21 mouse cellular contexts compared by ENCODE assay signal in the genomic region with DNA sequence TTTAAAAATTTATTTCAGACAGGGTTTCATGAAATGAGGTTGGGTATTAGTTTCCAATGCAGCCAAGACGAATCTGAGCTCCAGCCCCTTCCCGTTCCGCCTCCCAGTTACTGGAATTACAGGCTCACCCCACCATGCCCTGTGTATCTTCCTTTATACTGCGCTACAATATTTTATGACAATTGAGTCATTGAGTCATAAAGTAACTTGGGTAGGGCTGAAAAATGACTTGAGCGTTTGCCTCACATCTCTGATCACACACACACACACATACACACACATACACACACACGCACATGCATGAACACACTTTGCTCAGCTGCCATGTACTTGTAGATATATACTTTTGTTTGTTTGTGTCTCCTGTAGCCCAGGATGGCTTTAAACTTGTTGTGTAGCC. TPM values are rescaled to one million over a fixed set of nuclear protein-coding genes. Genes with fewer than 3 reads are reported as not detected.
DNase-seq lines count a peak whose midpoint lies in the region; ATAC-seq and TF ChIP-seq lines count a peak whose summit lies in the region.
"Had no signal": no experiment of that assay in that cellular context is flagged by ENCODE, and none has a peak within 500 bp of the region (broad histone marks: within the 10 kb centered on the region; RNA-seq: fewer than 3 reads in every experiment).

No protein-coding gene starts in this region.

- no peak overlapping the region for H3K4me2 ChIP-seq in lung, embryonic 14.5 days
- no peak overlapping the region for H3K4me2 ChIP-seq in stomach, embryonic 16.5 days (ENCODE audit: low read depth, low read length)

- H3K9ac ChIP-seq in lung, embryonic 14.5 days: no peak overlapping the region
- no peak overlapping the region; the same call in 1 of the 2 replicates for H3K9ac ChIP-seq in stomach, embryonic 16.5 days (ENCODE audit: low read length)
- H3K9ac ChIP-seq: forebrain, embryonic 12.5 days had no signal

- no peak for ATAC-seq in lung, embryonic 14.5 days (ENCODE audit: insufficient read depth)
- no peak for ATAC-seq in stomach, embryonic 16.5 days (ENCODE audit: insufficient read depth, low FRiP score)

- H3K4me1 ChIP-seq in heart, embryonic 10.5 days: peaks cover 22% of the 10 kb centered on the region
- H3K4me1 ChIP-seq in lung, embryonic 14.5 days (ENCODE audit: insufficient read depth): peaks cover 12% of the 10 kb centered on the region
- peaks cover 26% of the 10 kb centered on the region for H3K4me1 ChIP-seq in limb, embryonic 10.5 days
- peaks cover 24% of the 10 kb centered on the region for H3K4me1 ChIP-seq in stomach, embryonic 16.5 days (ENCODE audit: control insufficient read depth, insufficient read depth, low read length)

- no peak overlapping the region for H3K27ac ChIP-seq in heart, embryonic 10.5 days
- H3K27ac ChIP-seq in lung, embryonic 14.5 days (ENCODE audit: low read depth): peak overlapping the region; percentile 87; the same call in 1 of the 2 replicates
- peak overlapping the region; percentile 79 for H3K27ac ChIP-seq in limb, embryonic 10.5 days
- H3K27ac ChIP-seq in stomach, embryonic 16.5 days (ENCODE audit: low read length): peak overlapping the region; percentile 93; the same call in 1 of the 2 replicates
- H3K27ac ChIP-seq: forebrain, embryonic 12.5 days; midbrain, embryonic 13.5 days; neural tube, embryonic 13.5 days had no signal

- no peaks in the 10 kb centered on the region for H3K27me3 ChIP-seq in heart, embryonic 10.5 days (ENCODE audit: insufficient read depth, poor library complexity, severe bottlenecking)
- H3K27me3 ChIP-seq in lung, embryonic 14.5 days (ENCODE audit: insufficient read depth, low read length): no peaks in the 10 kb centered on the region
- H3K27me3 ChIP-seq in limb, embryonic 10.5 days (ENCODE audit: low read depth, poor library complexity, severe bottlenecking): no peaks in the 10 kb centered on the region
- H3K27me3 ChIP-seq in stomach, embryonic 16.5 days (ENCODE audit: control insufficient read depth, insufficient read depth, low read length): no peaks in the 10 kb centered on the region
- H3K27me3 ChIP-seq: CH12.LX; forebrain, embryonic 12.5 days; heart, embryonic 13.5 days; midbrain, embryonic 13.5 days had no signal

- H3K9me3 ChIP-seq in heart, embryonic 10.5 days: no peaks in the 10 kb centered on the region
- no peaks in the 10 kb centered on the region for H3K9me3 ChIP-seq in lung, embryonic 14.5 days (ENCODE audit: low read depth, low read length)
- H3K9me3 ChIP-seq in limb, embryonic 10.5 days (replicated peaks): no peaks in the 10 kb centered on the region
- no peaks in the 10 kb centered on the region for H3K9me3 ChIP-seq in stomach, embryonic 16.5 days (replicated peaks; ENCODE audit: control insufficient read depth, low read length)
- H3K9me3 ChIP-seq: forebrain, embryonic 12.5 days; heart, embryonic 13.5 days; midbrain, embryonic 13.5 days; neural tube, embryonic 13.5 days had no signal

- peak; percentile 68 for DNase-seq in heart, adult 11 months
- no peak for DNase-seq in heart, embryonic 10.5 days (ENCODE audit: low spot score)
- DNase-seq in lung, embryonic 14.5 days: no peak
- DNase-seq in lung, postnatal 25 days (ENCODE audit: low spot score): no peak
- no peak for DNase-seq in limb, embryonic 10.5 days (ENCODE audit: low spot score)
- DNase-seq in kidney, postnatal 14 days: no peak
- no peak for DNase-seq in spleen, adult 18-20 months
- DNase-seq: adrenal gland, postnatal 25 days; cerebellum, adult 11 months; cerebellum, postnatal 10 days; layer of hippocampus, adult 9-11 months; right cerebral cortex, adult 18-20 months; thymus, adult 18-20 months had no signal

- no peaks in the 10 kb centered on the region for H3K36me3 ChIP-seq in heart, embryonic 10.5 days
- H3K36me3 ChIP-seq in lung, embryonic 14.5 days (ENCODE audit: insufficient read depth): no peaks in the 10 kb centered on the region
- no peaks in the 10 kb centered on the region for H3K36me3 ChIP-seq in limb, embryonic 10.5 days
- H3K36me3 ChIP-seq in stomach, embryonic 16.5 days (ENCODE audit: control insufficient read depth, insufficient read depth, low read length): no peaks in the 10 kb centered on the region
- H3K36me3 ChIP-seq: forebrain, embryonic 12.5 days; heart, embryonic 13.5 days; midbrain, embryonic 13.5 days; neural tube, embryonic 13.5 days had no signal

- no peak for TF ChIP-seq CTCF in lung, embryonic 14.5 days (IDR thresholded peaks at IDR 0.05; ENCODE audit: low read depth)

- no peak overlapping the region for H3K4me3 ChIP-seq in heart, embryonic 10.5 days
- H3K4me3 ChIP-seq in lung, embryonic 14.5 days (ENCODE audit: low read depth, low read length): no peak overlapping the region
- no peak overlapping the region for H3K4me3 ChIP-seq in limb, embryonic 10.5 days
- H3K4me3 ChIP-seq in stomach, embryonic 16.5 days (replicated peaks; ENCODE audit: low read length): no peak overlapping the region
- H3K4me3 ChIP-seq: forebrain, embryonic 12.5 days had no signal

- WGBS in heart, embryonic 10.5 days: 95% methylated on average over 6 of the region's 6 CpGs
- WGBS in lung, embryonic 14.5 days: 92% methylated on average over 6 of the region's 6 CpGs
- 95% methylated on average over 6 of the region's 6 CpGs for WGBS in limb, embryonic 10.5 days
- 79% methylated on average over 6 of the region's 6 CpGs for WGBS in stomach, embryonic 16.5 days

RNA-seq across cellular contexts. Expression of a gene that starts 7.7 kb away (rescaled TPM):
- polyA plus RNA-seq in heart, embryonic 10.5 days (2016; fragmentation: Nextera tagmentation; extraction: Ambion mirVana): 0.55 and 0.73 TPM in 2 replicates
- 1.1 TPM in 2 replicates for polyA plus RNA-seq in lung, embryonic 14.5 days (2014; fragmentation: Nextera tagmentation; extraction: Ambion mirVana)
- 0.15 TPM in 1 of 2 replicates, not detected in the other for polyA plus RNA-seq in limb, embryonic 10.5 days (2016; fragmentation: Nextera tagmentation; extraction: Ambion mirVana)
- polyA plus RNA-seq in stomach, embryonic 16.5 days (2015; fragmentation: Nextera tagmentation; extraction: Ambion mirVana): 41.0 and 44.8 TPM in 2 replicates
- polyA plus RNA-seq: forebrain, embryonic 12.5 days; midbrain, embryonic 13.5 days; neural tube, embryonic 13.5 days had no signal

RNA-seq across cellular contexts. Expression of a gene that starts 9.4 kb away (rescaled TPM):
- not detected in 2 replicates for polyA plus RNA-seq in heart, embryonic 10.5 days (2016; fragmentation: Nextera tagmentation; extraction: Ambion mirVana)
- polyA plus RNA-seq in lung, embryonic 14.5 days (2014; fragmentation: Nextera tagmentation; extraction: Ambion mirVana): not detected in 2 replicates
- not detected in 2 replicates for polyA plus RNA-seq in limb, embryonic 10.5 days (2016; fragmentation: Nextera tagmentation; extraction: Ambion mirVana)
- 0.06 TPM in 1 of 2 replicates, not detected in the other for polyA plus RNA-seq in stomach, embryonic 16.5 days (2015; fragmentation: Nextera tagmentation; extraction: Ambion mirVana)
- polyA plus RNA-seq: forebrain, embryonic 12.5 days; heart, embryonic 13.5 days; limb, embryonic 11.5 days; liver, embryonic 16.5 days; midbrain, embryonic 13.5 days; neural tube, embryonic 13.5 days had no signal

RNA-seq across cellular contexts. Expression of a gene that starts 27.5 kb away (rescaled TPM):
- 105 and 111 TPM in 2 replicates for polyA plus RNA-seq in heart, embryonic 10.5 days (2016; fragmentation: Nextera tagmentation; extraction: Ambion mirVana)
- 71.9 and 72.6 TPM in 2 replicates for polyA plus RNA-seq in lung, embryonic 14.5 days (2014; fragmentation: Nextera tagmentation; extraction: Ambion mirVana)
- polyA plus RNA-seq in limb, embryonic 10.5 days (2016; fragmentation: Nextera tagmentation; extraction: Ambion mirVana): 30.2 and 32.5 TPM in 2 replicates
- 57.8 and 69.5 TPM in 2 replicates for polyA plus RNA-seq in stomach, embryonic 16.5 days (2015; fragmentation: Nextera tagmentation; extraction: Ambion mirVana)

RNA-seq across cellular contexts. Expression of a gene that starts 38.6 kb away (rescaled TPM):
- polyA plus RNA-seq in heart, embryonic 10.5 days (2016; fragmentation: Nextera tagmentation; extraction: Ambion mirVana): 10.7 and 12.2 TPM in 2 replicates
- polyA plus RNA-seq in lung, embryonic 14.5 days (2014; fragmentation: Nextera tagmentation; extraction: Ambion mirVana): 768 and 894 TPM in 2 replicates
- 1.2 and 3.2 TPM in 2 replicates for polyA plus RNA-seq in limb, embryonic 10.5 days (2016; fragmentation: Nextera tagmentation; extraction: Ambion mirVana)
- 224 and 245 TPM in 2 replicates for polyA plus RNA-seq in stomach, embryonic 16.5 days (2015; fragmentation: Nextera tagmentation; extraction: Ambion mirVana)

RNA-seq across cellular contexts. Expression of a gene that starts 56.7 kb away (rescaled TPM):
- polyA plus RNA-seq in heart, embryonic 10.5 days (2016; fragmentation: Nextera tagmentation; extraction: Ambion mirVana): 12.8 and 15.8 TPM in 2 replicates
- polyA plus RNA-seq in lung, embryonic 14.5 days (2014; fragmentation: Nextera tagmentation; extraction: Ambion mirVana): 3.3 and 3.6 TPM in 2 replicates
- polyA plus RNA-seq in limb, embryonic 10.5 days (2016; fragmentation: Nextera tagmentation; extraction: Ambion mirVana): 1.8 and 2.4 TPM in 2 replicates
- 6.9 and 7.9 TPM in 2 replicates for polyA plus RNA-seq in stomach, embryonic 16.5 days (2015; fragmentation: Nextera tagmentation; extraction: Ambion mirVana)

Comparison
In these comparisons a context has a peak if more than half of its experiments do, and no peak if none do; other contexts are left out.
1. RNA of a gene that starts 7.7 kb away (polyA plus RNA-seq): 41.0 to 44.8 TPM in stomach, embryonic 16.5 days; 1.1 TPM in lung, embryonic 14.5 days, 0.55 to 0.73 TPM in heart, embryonic 10.5 days and 0.15 TPM in limb, embryonic 10.5 days; every median in the first group is over 10 times any median in the second.